Mouse (Mus musculus) regulatory T cell (primary cell): Measurements from ENCODE around the gene Ptbp1.

Source experiments
- in situ Hi-C: fragments of 300-600 bp; cut with MboI, MseI; formaldehyde crosslinking; loops from one replicate; pipeline ENCODE4 v1.15.1; 2025; ENCODE audit warnings: high pct_unique_total_duplicates

Gene Ptbp1

GRCm38 (mm10) chr10:79912412-79912811 is 58.2 kb downstream of the Ptbp1 start:
- in situ Hi-C loops = no loop called here
